Mouse (Mus musculus): ENCODE measurements around the gene Slc39a11.

Slc39a11 gene

GRCm38 (mm10) chr11:113292906-113293614 is 356.8 kb downstream of the Slc39a11 start:
- DNase-seq (ENCODE audit: low read depth, low spot score) = no peak

DNA sequence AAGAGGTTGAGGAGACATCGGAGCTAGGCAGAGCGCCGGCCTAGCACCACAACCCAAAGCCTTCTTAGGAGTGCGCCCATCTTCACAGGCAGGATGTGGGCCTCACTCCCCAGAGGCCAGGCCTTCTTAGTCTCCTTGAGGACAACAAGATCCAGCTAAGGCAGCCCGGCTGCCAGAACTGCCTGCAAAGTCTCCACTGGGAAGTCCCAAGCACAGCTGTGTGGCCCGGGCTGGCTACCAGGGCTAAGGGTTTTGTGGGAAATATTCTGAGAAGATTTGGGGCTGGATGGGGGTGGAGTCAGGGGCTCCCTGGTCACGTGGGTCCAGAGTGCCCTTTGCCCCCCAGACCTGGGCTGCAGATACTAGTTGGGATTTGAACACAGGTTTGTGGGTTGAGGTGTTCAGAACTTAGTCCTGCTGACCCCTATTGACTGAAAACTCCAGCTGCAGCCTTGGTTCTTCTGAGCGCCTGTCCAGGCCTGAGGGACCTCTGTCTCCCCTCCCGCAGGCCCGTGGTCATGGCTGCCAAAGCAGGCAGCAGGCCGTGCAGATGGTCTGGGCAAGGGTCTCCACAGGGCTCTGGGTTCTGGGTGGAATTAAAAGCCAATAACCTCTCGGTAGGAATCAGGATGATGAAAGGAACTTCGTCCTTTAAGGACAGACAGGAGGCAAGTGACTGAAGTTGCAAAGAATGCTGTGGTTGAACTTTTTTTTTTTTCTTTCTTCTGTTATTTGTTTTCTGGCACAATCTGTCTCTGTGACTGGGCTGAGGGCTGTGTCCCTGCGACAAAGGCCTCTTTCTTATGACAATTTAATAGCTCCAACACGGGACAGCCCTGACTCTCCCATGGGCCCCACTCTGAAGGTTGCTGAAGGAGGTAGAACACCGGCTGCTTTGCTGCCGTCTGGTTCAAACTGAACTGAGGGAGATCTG is 357.8 kb downstream of the Slc39a11 start:
- DNase-seq (ENCODE audit: low read depth, low spot score) = no peak

GRCm38 (mm10) chr11:113290911-113291310 is 359.0 kb downstream of the Slc39a11 start:
- DNase-seq (ENCODE audit: low read depth, low spot score) = no peak

GRCm38 (mm10) chr11:113284951-113285741 is 364.7 kb downstream of the Slc39a11 start:
- peak; percentile 22 for DNase-seq (ENCODE audit: low read depth, low spot score)

DNA sequence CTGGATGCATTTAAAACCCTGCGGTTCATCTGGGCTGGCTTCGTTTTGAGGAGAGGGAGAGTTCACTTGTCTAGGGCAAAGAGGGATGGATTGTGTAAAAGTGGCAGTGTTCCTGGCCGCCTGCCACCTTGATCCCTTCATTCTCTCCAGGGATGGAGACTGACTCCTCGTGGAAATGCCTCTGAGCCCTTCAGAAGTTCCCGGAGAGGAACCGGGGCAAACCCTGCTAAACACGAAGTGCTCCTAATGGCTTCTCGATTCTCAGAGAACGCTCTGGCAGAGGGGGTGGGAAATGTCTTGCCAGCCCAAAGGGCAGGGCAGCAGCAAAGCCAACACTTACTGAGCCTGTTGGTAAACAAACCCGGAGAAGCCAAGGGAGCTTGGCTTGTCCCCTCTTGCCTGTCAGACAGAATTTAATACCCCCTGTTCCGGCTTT is 366.5 kb downstream of the Slc39a11 start:
- no peak for DNase-seq (ENCODE audit: low read depth, low spot score)

GRCm38 (mm10) chr11:113278238-113278637 is 371.6 kb downstream of the Slc39a11 start:
- DNase-seq (ENCODE audit: low read depth, low spot score) = no peak

GRCm38 (mm10) chr11:113277034-113277612 is 372.8 kb downstream of the Slc39a11 start:
- DNase-seq (ENCODE audit: low read depth, low spot score) = no peak

DNA sequence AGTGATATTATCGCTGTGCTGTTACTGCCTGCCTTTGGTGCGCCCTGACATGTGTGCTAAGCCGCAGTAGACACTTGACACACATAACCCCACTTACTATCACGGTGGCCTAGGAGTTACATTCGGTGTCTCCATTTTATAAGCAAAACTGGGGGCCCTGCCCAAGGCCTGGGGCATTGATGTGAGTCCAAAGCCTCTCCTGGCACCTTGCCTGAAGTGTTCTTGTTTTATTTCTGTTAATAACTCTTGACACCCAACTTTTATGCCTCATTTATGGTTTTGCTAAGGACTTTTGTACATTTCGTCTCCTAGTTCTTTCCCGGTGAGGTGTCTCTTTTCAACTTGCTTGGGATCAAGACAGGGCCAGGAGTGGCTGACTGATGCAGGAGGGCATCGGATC is 373.4 kb downstream of the Slc39a11 start:
- no peak for DNase-seq (ENCODE audit: low read depth, low spot score)

- DNase-seq (ENCODE audit: low read depth, low spot score) = no peak
Measured at GRCm38 (mm10) chr11:113274037-113274436, 375.8 kb downstream of the Slc39a11 start.

DNA sequence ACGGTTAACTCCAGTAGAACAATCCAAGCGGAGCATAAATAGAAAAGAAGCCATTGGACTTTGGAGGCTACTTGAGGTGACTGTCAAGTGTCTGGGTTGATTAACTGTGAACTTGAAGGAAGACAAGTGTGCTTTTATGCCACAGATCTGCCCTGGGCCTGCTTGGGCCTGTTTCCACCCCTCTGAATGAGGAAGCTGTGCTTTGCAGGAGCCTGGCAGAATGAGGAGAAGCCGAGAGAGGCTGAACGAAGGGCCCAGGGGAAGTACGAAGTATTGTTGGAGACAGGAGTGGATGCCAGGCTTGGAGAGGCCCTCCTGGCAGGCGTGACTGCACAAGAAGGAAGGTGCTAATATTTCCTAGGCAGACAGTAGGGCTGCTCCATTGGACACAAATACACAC is 378.0 kb downstream of the Slc39a11 start:
- DNase-seq (ENCODE audit: low read depth, low spot score) = no peak

DNA sequence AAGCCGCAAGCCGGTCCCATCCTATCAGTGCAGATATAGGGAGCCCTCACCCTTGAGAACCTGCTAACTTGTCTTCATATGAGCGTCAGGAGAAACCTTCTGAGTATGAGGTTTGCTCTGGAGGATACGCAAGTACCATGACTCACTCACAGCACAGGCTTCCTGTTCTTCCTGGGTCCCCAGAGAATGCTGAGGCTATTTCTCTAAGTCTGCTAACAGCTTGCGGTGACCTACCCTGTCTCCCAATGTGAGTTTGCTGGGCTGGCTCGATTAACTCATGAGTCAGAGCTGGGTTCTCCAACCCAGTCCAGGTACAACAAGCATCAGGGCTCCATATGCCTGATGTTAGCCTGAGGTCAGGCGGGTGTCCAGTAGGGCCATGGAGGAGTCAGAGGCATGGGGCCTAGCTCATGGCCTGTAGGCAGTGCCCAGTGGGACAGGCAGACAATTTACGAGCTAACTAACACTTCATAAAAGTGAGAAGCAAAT is 381.0 kb downstream of the Slc39a11 start:
- no peak for DNase-seq (ENCODE audit: low read depth, low spot score)

- no peak for DNase-seq (ENCODE audit: low read depth, low spot score)
Measured at GRCm38 (mm10) chr11:113267516-113268230, 382.2 kb downstream of the Slc39a11 start.

DNA sequence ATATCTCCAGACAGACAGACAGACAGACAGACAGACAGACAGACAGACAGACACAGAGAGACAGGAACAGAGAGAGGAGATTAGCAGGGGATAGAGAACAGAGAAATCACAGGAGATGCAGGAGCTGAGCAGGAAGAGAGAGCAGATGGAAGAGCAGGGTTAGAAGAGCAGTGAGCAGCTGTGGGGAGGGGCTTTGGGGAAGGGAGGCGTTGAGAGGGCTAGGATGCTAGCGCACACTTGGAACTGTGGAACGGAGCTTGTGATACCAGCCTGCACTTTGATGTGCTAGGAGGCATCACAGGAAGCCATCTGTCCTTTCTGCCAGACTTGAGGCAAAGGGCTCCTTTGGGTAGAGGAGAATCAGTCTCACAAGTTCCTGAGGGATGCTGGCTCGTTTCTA is 383.2 kb downstream of the Slc39a11 start:
- no peak for DNase-seq (ENCODE audit: low read depth, low spot score)

DNA sequence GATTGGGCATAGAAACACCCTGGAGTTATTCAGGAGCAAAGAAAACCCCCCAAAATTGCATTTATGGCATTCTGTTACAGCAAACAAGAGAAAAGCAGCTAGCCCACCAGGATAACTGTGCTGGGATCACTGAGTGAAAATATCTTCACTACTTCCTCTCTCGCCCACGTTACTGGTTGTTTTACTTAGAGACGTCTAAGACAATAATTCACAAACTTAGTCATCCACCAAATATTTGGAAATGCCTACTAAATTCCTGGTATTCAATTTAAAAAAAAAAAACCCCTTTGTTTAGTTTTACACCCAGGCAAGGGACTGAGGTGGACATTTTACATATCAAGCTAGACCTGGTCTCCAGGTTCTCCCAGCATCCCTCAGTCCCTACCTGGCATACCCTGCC is 384.3 kb downstream of the Slc39a11 start:
- no peak for DNase-seq (ENCODE audit: low read depth, low spot score)

DNA sequence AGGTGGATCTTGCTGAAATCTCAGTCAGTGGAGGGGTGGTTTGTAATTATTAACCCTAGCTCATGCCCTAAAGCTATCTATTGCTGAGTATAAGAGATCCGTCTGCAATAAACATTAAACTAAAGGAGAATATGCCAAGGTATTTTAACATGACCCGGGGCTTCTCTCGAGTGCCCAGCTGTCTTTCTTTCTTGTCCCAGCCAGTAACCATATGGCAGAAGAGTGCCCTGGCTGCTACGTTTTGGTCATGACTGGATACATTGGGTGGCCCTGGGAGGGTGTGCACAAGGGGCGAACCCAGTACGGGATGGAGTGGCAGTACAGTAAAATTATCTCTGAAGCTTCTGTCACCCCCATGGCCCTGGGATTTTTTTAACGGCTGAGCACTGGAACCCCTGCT is 385.9 kb downstream of the Slc39a11 start:
- no peak for DNase-seq (ENCODE audit: low read depth, low spot score)

GRCm38 (mm10) chr11:113262062-113262461 is 387.8 kb downstream of the Slc39a11 start:
- no peak for DNase-seq (ENCODE audit: low read depth, low spot score)

- DNase-seq (ENCODE audit: low read depth, low spot score) = no peak
Measured at GRCm38 (mm10) chr11:113261421-113261820, 388.5 kb downstream of the Slc39a11 start.

DNA sequence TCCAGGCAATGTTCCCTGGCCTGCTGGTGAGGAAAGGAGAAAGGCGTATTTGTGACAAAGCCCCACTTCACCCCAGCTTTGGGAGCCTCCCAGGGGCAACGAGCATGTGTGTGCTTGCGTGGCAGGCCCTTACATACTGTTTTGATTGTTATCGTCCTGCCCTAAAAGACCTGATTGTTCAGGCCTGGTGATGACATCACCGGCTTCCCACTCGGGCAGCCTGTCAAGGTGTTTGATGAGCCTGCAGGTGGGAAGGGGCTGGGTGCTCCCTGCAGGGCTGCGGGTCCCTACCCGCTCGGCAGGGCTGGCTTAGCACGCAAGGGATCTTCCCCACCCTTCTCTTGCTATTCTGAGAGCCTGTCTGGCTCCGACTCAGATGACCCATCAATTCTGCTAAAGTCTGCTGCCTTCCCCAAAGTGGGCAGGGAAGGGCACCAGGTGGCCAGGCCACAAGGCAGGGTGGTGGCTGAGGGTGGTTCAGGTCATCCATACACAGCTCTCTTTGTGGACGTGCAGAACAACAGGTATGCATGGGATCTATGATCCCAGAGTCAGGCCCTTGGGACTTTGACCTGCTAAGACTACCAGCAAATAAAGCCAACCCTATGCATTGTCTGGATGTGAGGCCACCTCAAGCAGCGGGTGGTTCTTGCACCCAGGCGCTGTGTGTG is 390.0 kb downstream of the Slc39a11 start:
- no peak for DNase-seq (ENCODE audit: low read depth, low spot score)

- DNase-seq (ENCODE audit: low read depth, low spot score) = no peak
Measured at GRCm38 (mm10) chr11:113258016-113258415, 391.9 kb downstream of the Slc39a11 start.

DNA sequence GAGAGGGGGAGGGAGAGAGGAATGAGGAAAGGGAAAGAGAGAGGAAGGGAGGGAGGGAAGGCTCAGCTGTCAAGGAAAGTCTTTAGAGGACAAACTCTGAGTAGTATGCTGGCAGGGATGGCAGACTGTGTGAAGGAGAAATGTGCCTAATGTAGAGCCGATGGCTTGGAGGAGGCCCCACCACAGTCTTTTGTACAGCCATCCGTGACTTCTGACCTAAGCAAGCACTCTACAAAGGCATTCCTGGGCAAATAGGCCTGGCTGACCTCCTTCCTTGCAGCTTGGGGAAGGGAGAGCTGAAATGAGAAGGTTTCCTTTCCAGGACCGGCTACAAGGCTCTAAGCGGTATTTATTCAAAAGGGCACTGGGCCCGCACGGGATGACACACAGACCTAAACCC is 395.2 kb downstream of the Slc39a11 start:
- no peak for DNase-seq (ENCODE audit: low read depth, low spot score)
